Mouse (Mus musculus) liver, adult 2 months (tissue): Measurements from ENCODE around the gene Gm10382.

Experiments used
- CTCF ChIP-seq: fragments of 200-500 bp; IDR thresholded peaks from 2 replicates; pipeline ENCODE4 v1.5.1; 2011; ENCODE audit warnings: low read depth, low read length, control low read depth
- POLR2A ChIP-seq: fragments of 200-500 bp; IDR thresholded peaks from 2 replicates; pipeline ENCODE4 v1.6.1; 2011; ENCODE audit warnings: low read length, control low read depth; ENCODE audit not compliant: insufficient read depth; ENCODE audit errors: extremely low read depth

GRCm38 (mm10) chr5:125384512-125385214, 4.5 kb upstream of the Gm10382 start:
- 0 out of 2 replicates have a peak, but pooled peaks have one; percentile 4 for TF ChIP-seq POLR2A
- TF ChIP-seq CTCF: no peak
